Mouse (Mus musculus) kidney, embryonic 15.5 days (tissue): ENCODE results near the gene Hydin. TPM values are rescaled to one million over a fixed set of nuclear protein-coding genes. Genes with fewer than 3 reads are reported as not detected.
"Not testable (repeated sequence)": the region's sequence is repeated elsewhere in the genome, so short reads cannot be mapped to it uniquely, and the experiment has no call there.

Experiments
- ATAC-seq: fragments of 200-750 bp; cut with Nextera tagmentation; replicated peaks from 2 replicates; pipeline ENCODE4 v1.8.0; 2017; ENCODE audit warnings: moderate TSS enrichment; ENCODE audit not compliant: low FRiP score
- H3K27ac ChIP-seq: fragments of 300-500 bp; sonication (generic); 2 replicates; pipeline ENCODE4 v1.5.1; 2015; ENCODE audit warnings: mild to moderate bottlenecking, inconsistent platforms
- H3K27me3 ChIP-seq: fragments of 300-500 bp; sonication (generic); 2 replicates; pipeline ENCODE4 v1.6.1; 2015; ENCODE audit warnings: inconsistent platforms
- H3K36me3 ChIP-seq: fragments of 300-500 bp; sonication (generic); 2 replicates; pipeline ENCODE4 v1.6.1; 2015; ENCODE audit warnings: inconsistent platforms
- H3K4me1 ChIP-seq: fragments of 300-500 bp; sonication (generic); 2 replicates; pipeline ENCODE4 v1.6.1; 2015; ENCODE audit warnings: inconsistent platforms
- H3K4me2 ChIP-seq: fragments of 300-500 bp; sonication (generic); 2 replicates; pipeline ENCODE4 v1.6.1; 2015; ENCODE audit warnings: moderate library complexity, mild to moderate bottlenecking, inconsistent platforms
- H3K4me3 ChIP-seq: fragments of 300-500 bp; sonication (generic); replicated peaks from 2 replicates; pipeline ENCODE4 v1.5.1; 2015; ENCODE audit warnings: mild to moderate bottlenecking, inconsistent platforms
- H3K9ac ChIP-seq: fragments of 300-500 bp; sonication (generic); 2 replicates; pipeline ENCODE4 v1.6.1; 2015; ENCODE audit warnings: mild to moderate bottlenecking, inconsistent platforms
- H3K9me3 ChIP-seq: fragments of 300-500 bp; sonication (generic); replicated peaks from 2 replicates; pipeline ENCODE4 v1.6.1; 2016; ENCODE audit warnings: inconsistent platforms
- WGBS: fragments of 180-500 bp; shearing (Covaris S2); methylation state at CpG from one replicate; pipeline ENCODE4 v1.1.7; 2015; ENCODE audit warnings: mixed read lengths; 5-methylcytosine and 5-hydroxymethylcytosine counted together
- polyA plus RNA-seq: library from polyadenylated mRNA; unstranded; fragments of >200 nt; fragmentation: Nextera tagmentation; extraction: Ambion mirVana; gene quantifications from 2 replicates; pipeline ENCODE4 v1.2.1, GENCODE M21; 2015

The Hydin gene
- polyA plus RNA-seq, 1 experiment from 2014 or later: 0.05 TPM

GRCm38 (mm10) chr8:110270659-110271058, 3.9 kb downstream of the Hydin start:
- ATAC-seq: no peak
- no peaks in the 10 kb centered on the region for H3K9me3 ChIP-seq
- no peak overlapping the region for H3K4me3 ChIP-seq
- 91% methylated on average over 4 of the region's 4 CpGs for WGBS
- no peaks in the 10 kb centered on the region for H3K36me3 ChIP-seq
- H3K4me1 ChIP-seq: peaks cover 10% of the 10 kb centered on the region
- no peaks in the 10 kb centered on the region for H3K27me3 ChIP-seq
- H3K4me2 ChIP-seq: no peak overlapping the region
- H3K27ac ChIP-seq: no peak overlapping the region
- no peak overlapping the region for H3K9ac ChIP-seq

- Histone ChIP-seq H3K4me1 (no peaks in the 10 kb centered on the region), H3K27me3 (no peaks in the 10 kb centered on the region), H3K4me3 (no peak overlapping the region), H3K27ac (no peak overlapping the region), H3K9ac (no peak overlapping the region), H3K4me2 (no peak overlapping the region), H3K36me3 (no peaks in the 10 kb centered on the region), H3K9me3 (no peaks in the 10 kb centered on the region)
- 70% methylated on average over 2 of the region's 2 CpGs for WGBS
- no peak for ATAC-seq
Measured at GRCm38 (mm10) chr8:110273394-110273793, 6.6 kb downstream of the Hydin start.

DNA sequence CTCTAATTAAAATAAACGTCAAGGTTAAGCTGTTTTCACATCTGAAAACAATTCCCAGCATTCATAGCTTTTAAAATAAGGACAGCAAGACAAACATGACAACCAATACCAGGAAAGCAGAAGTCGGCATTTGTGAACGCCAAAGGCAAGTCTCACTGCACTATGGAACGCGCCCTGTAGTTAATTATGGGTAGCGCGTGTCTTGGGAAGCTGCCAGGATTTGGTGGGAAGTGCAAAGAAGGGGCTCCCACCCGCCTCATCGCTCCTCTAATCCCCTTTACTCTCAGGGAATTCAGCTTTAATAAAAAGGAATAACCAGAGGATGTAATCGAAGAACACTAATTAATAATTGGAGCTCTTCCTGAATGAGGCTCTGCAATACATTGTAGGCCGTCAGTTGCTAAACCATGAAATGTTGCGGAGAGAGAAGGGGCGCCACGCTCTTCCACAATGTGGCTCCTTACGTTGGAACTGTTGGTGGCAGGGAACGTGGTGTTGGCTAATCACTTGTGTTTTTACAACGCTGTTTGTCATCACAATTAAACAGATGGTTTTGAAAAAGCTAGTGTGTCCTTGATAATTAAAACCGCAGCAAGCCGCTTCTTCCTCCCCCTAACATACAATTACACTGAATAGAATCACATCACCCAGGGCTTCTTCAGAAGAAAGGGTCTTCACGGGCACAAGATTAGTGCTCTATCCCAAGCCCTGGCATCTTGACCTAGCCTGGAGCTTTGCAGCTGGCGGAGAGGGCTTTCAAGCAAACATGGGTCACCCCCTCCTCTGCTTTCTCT, 8.9 kb downstream of the Hydin start:
- Histone ChIP-seq H3K9me3 (no peaks in the 10 kb centered on the region), H3K4me3 (no peak overlapping the region), H3K9ac (no peak overlapping the region), H3K27me3 (no peaks in the 10 kb centered on the region), H3K36me3 (no peaks in the 10 kb centered on the region), H3K4me1 (no peaks in the 10 kb centered on the region), H3K27ac (no peak overlapping the region), H3K4me2 (no peak overlapping the region)
- 85% methylated on average over 21 of the region's 21 CpGs for WGBS
- no peak for ATAC-seq

- Histone ChIP-seq H3K4me3 (no peak overlapping the region), H3K9ac (no peak overlapping the region), H3K9me3 (no peaks in the 10 kb centered on the region), H3K27ac (no peak overlapping the region), H3K27me3 (no peaks in the 10 kb centered on the region), H3K36me3 (no peaks in the 10 kb centered on the region), H3K4me2 (no peak overlapping the region), H3K4me1 (no peaks in the 10 kb centered on the region)
- no peak for ATAC-seq
- WGBS: 89% methylated on average over 1 of the region's 1 CpGs
Measured at GRCm38 (mm10) chr8:110276259-110276560, 9.4 kb downstream of the Hydin start.

GRCm38 (mm10) chr8:110312715-110313114, 45.9 kb downstream of the Hydin start:
- H3K9me3 ChIP-seq: no peaks in the 10 kb centered on the region
- no peak overlapping the region for H3K9ac ChIP-seq
- H3K27ac ChIP-seq: no peak overlapping the region
- H3K4me1 ChIP-seq: no peaks in the 10 kb centered on the region
- no peaks in the 10 kb centered on the region for H3K36me3 ChIP-seq
- no peaks in the 10 kb centered on the region for H3K27me3 ChIP-seq
- no peak overlapping the region for H3K4me3 ChIP-seq
- no peak for ATAC-seq
- H3K4me2 ChIP-seq: no peak overlapping the region
- WGBS: 71% methylated on average over 2 of the region's 2 CpGs

- no peak overlapping the region for H3K9ac ChIP-seq
- no peak overlapping the region for H3K27ac ChIP-seq
- no peaks in the 10 kb centered on the region for H3K36me3 ChIP-seq
- 68% methylated on average over 7 of the region's 7 CpGs for WGBS
- no peaks in the 10 kb centered on the region for H3K4me1 ChIP-seq
- H3K4me2 ChIP-seq: no peak overlapping the region
- H3K4me3 ChIP-seq: no peak overlapping the region
- no peaks in the 10 kb centered on the region for H3K9me3 ChIP-seq
- no peaks in the 10 kb centered on the region for H3K27me3 ChIP-seq
- no peak for ATAC-seq
Measured at GRCm38 (mm10) chr8:110315826-110316225, 49.0 kb downstream of the Hydin start.

- H3K9me3 ChIP-seq: no peaks in the 10 kb centered on the region
- no peaks in the 10 kb centered on the region for H3K36me3 ChIP-seq
- H3K4me1 ChIP-seq: no peaks in the 10 kb centered on the region
- H3K27me3 ChIP-seq: no peaks in the 10 kb centered on the region
- no peak overlapping the region for H3K4me3 ChIP-seq
- H3K9ac ChIP-seq: no peak overlapping the region
- H3K4me2 ChIP-seq: no peak overlapping the region
- ATAC-seq: no peak
- no peak overlapping the region for H3K27ac ChIP-seq
- 73% methylated on average over 4 of the region's 4 CpGs for WGBS
Measured at GRCm38 (mm10) chr8:110319586-110319985, 52.8 kb downstream of the Hydin start.

DNA sequence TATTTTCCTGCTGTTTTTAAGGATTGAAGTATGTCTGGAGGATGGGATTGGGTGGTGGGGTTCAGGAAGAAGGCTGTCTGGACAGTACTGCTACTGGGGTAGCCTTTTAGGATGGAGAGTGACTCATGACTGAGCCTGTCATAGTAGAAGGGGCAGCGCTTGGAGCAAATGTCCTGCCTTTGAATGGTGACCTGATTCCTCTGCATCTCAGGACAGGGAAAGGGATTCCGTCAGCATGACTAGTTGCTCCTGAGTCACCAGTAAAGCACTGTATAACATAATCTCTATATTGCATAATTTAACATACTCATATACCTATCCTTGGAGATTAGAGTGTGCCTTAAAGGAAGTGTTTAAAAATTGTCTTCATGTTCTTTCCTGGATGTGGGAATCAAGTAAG, 54.7 kb downstream of the Hydin start:
- Histone ChIP-seq H3K4me2 (no peak overlapping the region), H3K36me3 (no peaks in the 10 kb centered on the region), H3K9me3 (no peaks in the 10 kb centered on the region), H3K9ac (no peak overlapping the region), H3K27me3 (no peaks in the 10 kb centered on the region), H3K4me1 (no peaks in the 10 kb centered on the region), H3K4me3 (no peak overlapping the region), H3K27ac (no peak overlapping the region)
- no peak for ATAC-seq
- 85% methylated on average over 2 of the region's 2 CpGs for WGBS

DNA sequence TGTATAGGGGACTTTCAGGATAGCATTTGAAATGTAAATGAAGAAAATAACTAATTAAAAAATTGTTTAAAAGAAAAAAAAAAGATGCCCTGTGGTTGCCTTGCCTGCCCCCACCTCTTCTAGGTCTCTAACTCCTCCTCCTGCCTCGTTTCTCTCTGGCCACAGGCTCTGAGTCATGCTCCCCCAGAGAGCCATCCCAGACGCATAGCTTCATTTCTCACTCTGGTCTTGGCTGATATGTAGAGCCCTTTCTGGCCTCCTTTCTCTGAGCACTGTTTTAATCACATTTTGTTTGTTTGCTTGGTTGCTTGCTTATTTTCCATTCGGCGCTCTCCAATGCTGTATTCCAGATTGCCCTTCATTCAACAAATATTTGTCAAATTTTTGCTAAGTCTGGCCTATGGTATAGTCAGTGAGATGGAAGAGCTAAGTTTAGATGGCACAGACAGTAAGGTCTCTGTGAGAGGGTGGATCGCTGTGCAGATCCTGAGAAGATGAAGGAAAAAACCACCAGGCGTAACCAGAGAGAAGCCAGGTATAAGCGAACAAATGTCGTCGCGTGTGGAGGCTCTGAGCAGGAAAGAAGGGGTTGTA, 57.3 kb downstream of the Hydin start:
- no peak overlapping the region for H3K4me3 ChIP-seq
- no peaks in the 10 kb centered on the region for H3K9me3 ChIP-seq
- H3K36me3 ChIP-seq: no peaks in the 10 kb centered on the region
- no peaks in the 10 kb centered on the region for H3K27me3 ChIP-seq
- H3K4me1 ChIP-seq: no peaks in the 10 kb centered on the region
- no peak overlapping the region for H3K9ac ChIP-seq
- H3K27ac ChIP-seq: no peak overlapping the region
- no peak for ATAC-seq
- 75% methylated on average over 10 of the region's 10 CpGs for WGBS
- H3K4me2 ChIP-seq: no peak overlapping the region

DNA sequence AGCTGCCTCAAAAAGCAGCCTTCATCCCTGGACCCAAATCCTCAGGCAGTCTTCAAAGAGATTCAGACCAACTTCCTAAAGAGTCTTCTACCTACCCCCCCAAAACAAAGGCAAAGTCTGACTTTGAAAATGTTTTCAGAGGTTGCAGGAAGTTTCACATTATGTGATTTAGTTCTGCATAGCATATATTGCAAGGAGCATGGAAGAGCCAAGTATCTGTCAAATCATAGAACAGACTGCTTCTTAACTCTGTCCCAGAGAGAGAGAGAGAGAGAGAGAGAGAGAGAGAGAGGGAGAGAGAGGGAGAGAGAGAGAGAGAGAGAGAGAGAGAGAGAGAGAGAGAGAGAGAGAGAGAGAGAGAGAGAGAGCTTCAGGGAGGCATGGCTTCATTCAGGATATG, 60.3 kb downstream of the Hydin start:
- H3K36me3 ChIP-seq, H3K4me2 ChIP-seq, H3K4me1 ChIP-seq, H3K9me3 ChIP-seq, H3K9ac ChIP-seq, H3K27me3 ChIP-seq, ATAC-seq, H3K4me3 ChIP-seq, H3K27ac ChIP-seq: not testable (repeated sequence)

GRCm38 (mm10) chr8:110333376-110333775, 66.6 kb downstream of the Hydin start:
- no peak for ATAC-seq
- Histone ChIP-seq H3K4me3 (no peak overlapping the region), H3K36me3 (no peaks in the 10 kb centered on the region), H3K27ac (no peak overlapping the region), H3K9ac (no peak overlapping the region), H3K9me3 (no peaks in the 10 kb centered on the region), H3K4me2 (no peak overlapping the region), H3K4me1 (no peaks in the 10 kb centered on the region), H3K27me3 (no peaks in the 10 kb centered on the region)
- 50% methylated on average over 7 of the region's 7 CpGs for WGBS

- WGBS: 73% methylated on average over 2 of the region's 2 CpGs
- Histone ChIP-seq H3K9me3 (no peaks in the 10 kb centered on the region), H3K36me3 (no peaks in the 10 kb centered on the region), H3K4me3 (no peak overlapping the region), H3K4me1 (no peaks in the 10 kb centered on the region), H3K9ac (no peak overlapping the region), H3K4me2 (no peak overlapping the region), H3K27me3 (no peaks in the 10 kb centered on the region), H3K27ac (no peak overlapping the region)
- no peak for ATAC-seq
Measured at GRCm38 (mm10) chr8:110339447-110339846, 72.7 kb downstream of the Hydin start.
